Mouse (Mus musculus) kidney, adult 11 months (tissue): ENCODE data around the gene Fignl1.
A peak's percentile ranks its signal among the peaks of the same experiment; 100 is the strongest.

ENCODE experiments used
- DNase-seq: peaks from one replicate; pipeline ENCODE4 v3.0.0; 2022

Fignl1 gene

GRCm38 (mm10) chr11:11808035-11808819 is 535 bp downstream of the Fignl1 start:
- DNase-seq = no peak

- no peak for DNase-seq
Measured at GRCm38 (mm10) chr11:11805951-11806350, 2.8 kb downstream of the Fignl1 start.

- no peak for DNase-seq
Measured at GRCm38 (mm10) chr11:11804421-11804820, 4.3 kb downstream of the Fignl1 start.

- no peak for DNase-seq
Measured at GRCm38 (mm10) chr11:11801067-11801466, 7.7 kb downstream of the Fignl1 start.

- no peak for DNase-seq
Measured at GRCm38 (mm10) chr11:11800304-11800703, 8.5 kb downstream of the Fignl1 start.

- DNase-seq = no peak
Measured at GRCm38 (mm10) chr11:11798690-11799089, 10.1 kb downstream of the Fignl1 start.

GRCm38 (mm10) chr11:11794626-11795025 is 14.1 kb downstream of the Fignl1 start:
- no peak for DNase-seq

GRCm38 (mm10) chr11:11788521-11788974 is 20.2 kb downstream of the Fignl1 start:
- peak; percentile 76 for DNase-seq

GRCm38 (mm10) chr11:11785457-11785856 is 23.3 kb downstream of the Fignl1 start:
- no peak for DNase-seq

- no peak for DNase-seq
Measured at GRCm38 (mm10) chr11:11781728-11782127, 27.0 kb downstream of the Fignl1 start.

GRCm38 (mm10) chr11:11778345-11778744 is 30.4 kb downstream of the Fignl1 start:
- DNase-seq = no peak

- DNase-seq = no peak
Measured at GRCm38 (mm10) chr11:11777796-11778195, 31.0 kb downstream of the Fignl1 start.

GRCm38 (mm10) chr11:11777246-11777645 is 31.5 kb downstream of the Fignl1 start:
- DNase-seq = no peak

- DNase-seq = no peak
Measured at GRCm38 (mm10) chr11:11776822-11777174, 32.0 kb downstream of the Fignl1 start.

- DNase-seq = no peak
Measured at GRCm38 (mm10) chr11:11776071-11776821, 32.5 kb downstream of the Fignl1 start.

- DNase-seq = no peak
Measured at GRCm38 (mm10) chr11:11774893-11775292, 33.9 kb downstream of the Fignl1 start.

- no peak for DNase-seq
Measured at GRCm38 (mm10) chr11:11774384-11774783, 34.4 kb downstream of the Fignl1 start.

GRCm38 (mm10) chr11:11772196-11772595 is 36.6 kb downstream of the Fignl1 start:
- no peak for DNase-seq

- DNase-seq = no peak
Measured at GRCm38 (mm10) chr11:11770691-11771090, 38.1 kb downstream of the Fignl1 start.

GRCm38 (mm10) chr11:11769281-11769680 is 39.5 kb downstream of the Fignl1 start:
- DNase-seq = no peak

- DNase-seq = no peak
Measured at GRCm38 (mm10) chr11:11768057-11768456, 40.7 kb downstream of the Fignl1 start.

GRCm38 (mm10) chr11:11766736-11767135 is 42.0 kb downstream of the Fignl1 start:
- DNase-seq = no peak

- no peak for DNase-seq
Measured at GRCm38 (mm10) chr11:11766105-11766504, 42.7 kb downstream of the Fignl1 start.

- no peak for DNase-seq
Measured at GRCm38 (mm10) chr11:11765414-11765813, 43.3 kb downstream of the Fignl1 start.
